Mouse (Mus musculus) limb, embryonic 11.5 days (tissue): Measurements from ENCODE around the gene Mfap2. TPM values are rescaled to one million over a fixed set of nuclear protein-coding genes. Genes with fewer than 3 reads are reported as not detected.

Source experiments
- ATAC-seq: fragments of 200-750 bp; cut with Nextera tagmentation; 2 replicates; pipeline ENCODE4 v1.8.0; 2017; ENCODE audit warnings: low read depth; ENCODE audit not compliant: insufficient number of reproducible peaks, low FRiP score, low TSS enrichment
- DNase-seq: peaks from one replicate; pipeline ENCODE4 v3.0.0-alpha.2; 2015; ENCODE audit warnings: low spot score
- H3K27ac ChIP-seq: fragments of 300-500 bp; sonication (generic); replicated peaks from 2 replicates; pipeline ENCODE4 v1.5.1; 2014; ENCODE audit warnings: low read depth, mild to moderate bottlenecking, low read length
- H3K27me3 ChIP-seq: fragments of 300-500 bp; sonication (generic); 2 replicates; pipeline ENCODE4 v1.6.1; 2014; ENCODE audit warnings: mild to moderate bottlenecking, low read length, mixed read lengths; ENCODE audit not compliant: control insufficient read depth, insufficient read depth
- H3K36me3 ChIP-seq: fragments of 300-500 bp; sonication (generic); 2 replicates; pipeline ENCODE4 v1.6.1; 2014; ENCODE audit warnings: mild to moderate bottlenecking, low read length, moderate library complexity, mixed read lengths; ENCODE audit not compliant: control insufficient read depth, insufficient read depth
- H3K4me1 ChIP-seq: fragments of 300-500 bp; sonication (generic); 2 replicates; pipeline ENCODE4 v1.6.1; 2014; ENCODE audit warnings: low read length, mixed read lengths; ENCODE audit not compliant: control insufficient read depth, insufficient read depth
- H3K4me2 ChIP-seq: fragments of 300-500 bp; sonication (generic); 2 replicates; pipeline ENCODE4 v1.6.1; 2014; ENCODE audit warnings: low read depth, mild to moderate bottlenecking, moderate library complexity; ENCODE audit not compliant: severe bottlenecking
- H3K4me3 ChIP-seq: fragments of 300-500 bp; sonication (generic); 2 replicates; pipeline ENCODE4 v1.5.1; 2014; ENCODE audit warnings: low read depth, low read length
- H3K9ac ChIP-seq: fragments of 300-500 bp; sonication (generic); 2 replicates; pipeline ENCODE4 v1.6.1; 2014; ENCODE audit warnings: mild to moderate bottlenecking, low read length
- H3K9me3 ChIP-seq: fragments of 300-500 bp; sonication (generic); 2 replicates; pipeline ENCODE4 v1.6.1; 2016; ENCODE audit warnings: low read length; ENCODE audit not compliant: control insufficient read depth
- WGBS: fragments of 180-500 bp; shearing (Covaris S2); extraction: QIAGEN DNeasy Blood & Tissue Kit; methylation state at CpG from one replicate; pipeline ENCODE4 v1.1.7; 2014; 5-methylcytosine and 5-hydroxymethylcytosine counted together
- polyA plus RNA-seq: library from polyadenylated mRNA; unstranded; fragments of >200 nt; fragmentation: Nextera tagmentation; extraction: Ambion mirVana; gene quantifications from 2 replicates; pipeline ENCODE4 v1.2.1, GENCODE M21; 2014

Mfap2 gene
- polyA plus RNA-seq, 1 experiment from 2014 or later = 517 TPM

DNA sequence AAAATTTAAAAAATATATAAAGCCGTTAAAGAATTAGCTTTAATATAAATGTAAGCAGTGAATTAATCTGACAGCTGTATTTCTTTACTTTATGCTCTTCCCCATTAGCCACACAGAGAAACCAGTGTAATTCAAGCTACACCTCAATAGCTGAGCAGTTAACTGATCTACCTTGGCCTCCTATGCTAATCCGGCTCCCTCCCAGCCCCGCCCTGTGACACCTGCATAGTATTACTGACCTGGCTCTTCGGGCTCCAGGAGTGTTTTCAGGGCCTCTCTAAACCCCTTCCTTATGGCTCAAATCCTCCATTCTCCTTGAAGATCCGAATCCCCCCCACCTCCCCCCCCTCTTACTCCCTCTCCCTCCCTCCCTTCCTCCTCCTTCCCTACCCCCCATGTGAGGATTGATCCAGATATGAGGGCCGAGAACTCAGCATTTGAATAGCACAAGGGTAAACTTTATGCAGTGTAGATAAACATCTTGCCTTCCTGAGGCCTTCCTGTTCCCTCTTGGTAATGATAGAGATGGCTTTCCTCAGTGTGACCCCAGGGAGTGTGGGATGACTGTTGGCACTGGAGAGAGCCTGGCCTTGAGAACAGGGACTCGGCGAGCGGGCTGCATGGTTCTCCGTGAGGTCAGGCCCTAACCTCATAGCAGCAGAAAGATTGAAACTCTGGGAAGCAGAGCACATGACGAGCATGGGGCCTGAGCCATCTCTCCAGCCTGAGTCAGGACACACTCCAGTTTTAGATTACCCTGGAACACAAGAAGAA is 42.6 kb upstream of the Mfap2 start:
- H3K27ac ChIP-seq = no peak overlapping the region
- H3K4me2 ChIP-seq = no peak overlapping the region
- 88% methylated on average over 11 of the region's 11 CpGs for WGBS
- no peak overlapping the region for H3K4me3 ChIP-seq
- H3K9me3 ChIP-seq = no peaks in the 10 kb centered on the region
- no peak for ATAC-seq
- no peaks in the 10 kb centered on the region for H3K27me3 ChIP-seq
- H3K4me1 ChIP-seq = no peaks in the 10 kb centered on the region
- DNase-seq = no peak
- no peak overlapping the region for H3K9ac ChIP-seq
- peaks cover 5% of the 10 kb centered on the region for H3K36me3 ChIP-seq

DNA sequence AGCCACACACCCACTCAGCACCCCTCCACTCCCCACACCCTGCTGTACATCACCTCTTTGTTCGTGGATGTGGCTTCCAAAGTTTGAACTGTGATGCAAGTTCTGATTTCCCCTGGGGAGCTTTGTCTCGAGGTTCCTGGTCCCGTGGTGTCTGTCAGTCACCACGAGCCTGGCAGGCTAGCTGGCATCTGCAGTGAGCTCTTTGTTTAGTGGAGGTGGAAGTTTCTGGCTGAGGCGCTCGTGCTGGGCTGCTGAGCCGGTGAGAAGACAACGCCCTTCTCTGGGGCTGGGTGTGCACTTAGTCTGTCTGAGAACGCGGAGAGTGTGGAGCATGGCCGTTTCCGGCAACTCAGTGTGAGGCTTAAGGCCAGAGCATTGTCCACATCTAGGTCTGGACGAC is 38.5 kb upstream of the Mfap2 start:
- DNase-seq = no peak
- Histone ChIP-seq H3K4me1 (no peaks in the 10 kb centered on the region), H3K36me3 (peaks cover 20% of the 10 kb centered on the region), H3K9ac (no peak overlapping the region), H3K27ac (no peak overlapping the region), H3K4me2 (no peak overlapping the region), H3K4me3 (no peak overlapping the region), H3K27me3 (no peaks in the 10 kb centered on the region), H3K9me3 (no peaks in the 10 kb centered on the region)
- no peak for ATAC-seq
- 91% methylated on average over 13 of the region's 13 CpGs for WGBS

DNA sequence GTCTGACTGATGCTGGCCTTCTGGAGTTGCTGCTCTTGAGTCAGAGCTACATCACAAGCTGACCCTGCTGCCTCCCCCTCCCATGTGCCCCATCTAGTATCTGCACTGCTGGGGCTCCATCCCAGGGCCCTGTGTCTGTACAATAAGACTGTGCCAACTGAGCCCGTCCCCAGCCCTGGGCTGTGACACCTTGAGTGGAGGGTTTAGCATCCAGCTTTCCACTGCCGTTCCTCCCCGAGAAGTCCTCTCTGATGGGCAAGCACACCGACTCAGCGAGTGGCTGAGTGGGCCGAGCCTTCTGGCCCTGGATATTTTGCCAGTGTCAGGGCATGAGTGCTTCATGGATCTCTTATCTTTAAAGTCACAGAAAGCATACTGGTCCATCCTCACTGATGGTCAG is 35.8 kb upstream of the Mfap2 start:
- Histone ChIP-seq H3K4me1 (no peaks in the 10 kb centered on the region), H3K9ac (no peak overlapping the region), H3K9me3 (no peaks in the 10 kb centered on the region), H3K27ac (no peak overlapping the region), H3K36me3 (peaks cover 20% of the 10 kb centered on the region), H3K4me2 (no peak overlapping the region), H3K4me3 (no peak overlapping the region), H3K27me3 (no peaks in the 10 kb centered on the region)
- 96% methylated on average over 6 of the region's 6 CpGs for WGBS
- DNase-seq (no peak), ATAC-seq (no peak)

DNA sequence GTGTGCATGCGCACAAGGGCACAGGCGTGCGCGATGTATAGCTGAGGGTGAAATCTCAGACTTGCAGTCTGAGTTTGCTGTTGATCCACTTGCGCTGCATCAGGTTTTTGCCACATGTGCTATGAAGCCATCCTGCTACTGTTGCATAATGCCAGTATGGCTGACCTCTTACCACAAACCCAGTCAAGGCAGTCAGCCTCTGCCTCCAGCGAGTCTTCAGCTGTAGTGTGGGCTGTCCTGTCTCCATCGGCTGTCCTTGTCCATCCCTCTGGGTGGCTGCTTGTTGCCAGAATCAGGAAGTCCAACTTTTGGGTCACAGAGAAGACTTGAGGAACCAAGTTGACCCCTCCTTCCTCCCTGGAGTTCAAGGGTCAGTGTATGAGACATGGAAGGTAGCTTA is 34.9 kb upstream of the Mfap2 start:
- peaks cover 20% of the 10 kb centered on the region for H3K36me3 ChIP-seq
- H3K27ac ChIP-seq = no peak overlapping the region
- no peaks in the 10 kb centered on the region for H3K9me3 ChIP-seq
- no peaks in the 10 kb centered on the region for H3K4me1 ChIP-seq
- no peaks in the 10 kb centered on the region for H3K27me3 ChIP-seq
- DNase-seq = no peak
- ATAC-seq = no peak
- H3K4me3 ChIP-seq = no peak overlapping the region
- H3K9ac ChIP-seq = no peak overlapping the region
- H3K4me2 ChIP-seq = no peak overlapping the region
- 96% methylated on average over 7 of the region's 7 CpGs for WGBS

DNA sequence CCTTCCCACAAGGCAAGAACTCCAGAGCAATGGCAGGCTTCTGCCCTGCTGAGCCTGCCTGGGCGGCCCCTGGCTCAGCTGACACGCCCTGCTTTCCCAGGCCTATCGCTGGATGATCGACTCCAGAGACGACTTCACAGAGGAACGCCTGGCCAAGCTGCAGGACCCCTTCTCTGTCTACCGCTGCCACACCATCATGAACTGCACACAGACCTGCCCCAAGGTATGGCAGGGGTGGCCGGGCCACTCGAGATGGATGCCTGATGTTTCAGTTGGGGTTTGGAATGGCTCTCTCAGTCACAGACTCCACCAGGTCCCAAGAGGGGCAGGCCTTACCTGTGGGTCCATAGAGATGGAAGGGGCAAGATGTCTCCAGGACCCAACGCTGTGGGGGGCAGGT is 32.9 kb upstream of the Mfap2 start:
- no peak overlapping the region for H3K27ac ChIP-seq
- no peaks in the 10 kb centered on the region; the same call in 1 of the 2 replicates for H3K9me3 ChIP-seq
- 69% methylated on average over 10 of the region's 10 CpGs for WGBS
- no peak overlapping the region for H3K9ac ChIP-seq
- no peaks in the 10 kb centered on the region for H3K27me3 ChIP-seq
- H3K4me1 ChIP-seq = no peaks in the 10 kb centered on the region
- no peak overlapping the region for H3K4me3 ChIP-seq
- H3K4me2 ChIP-seq = no peak overlapping the region
- peaks cover 18% of the 10 kb centered on the region for H3K36me3 ChIP-seq
- ATAC-seq (no peak), DNase-seq (no peak)

DNA sequence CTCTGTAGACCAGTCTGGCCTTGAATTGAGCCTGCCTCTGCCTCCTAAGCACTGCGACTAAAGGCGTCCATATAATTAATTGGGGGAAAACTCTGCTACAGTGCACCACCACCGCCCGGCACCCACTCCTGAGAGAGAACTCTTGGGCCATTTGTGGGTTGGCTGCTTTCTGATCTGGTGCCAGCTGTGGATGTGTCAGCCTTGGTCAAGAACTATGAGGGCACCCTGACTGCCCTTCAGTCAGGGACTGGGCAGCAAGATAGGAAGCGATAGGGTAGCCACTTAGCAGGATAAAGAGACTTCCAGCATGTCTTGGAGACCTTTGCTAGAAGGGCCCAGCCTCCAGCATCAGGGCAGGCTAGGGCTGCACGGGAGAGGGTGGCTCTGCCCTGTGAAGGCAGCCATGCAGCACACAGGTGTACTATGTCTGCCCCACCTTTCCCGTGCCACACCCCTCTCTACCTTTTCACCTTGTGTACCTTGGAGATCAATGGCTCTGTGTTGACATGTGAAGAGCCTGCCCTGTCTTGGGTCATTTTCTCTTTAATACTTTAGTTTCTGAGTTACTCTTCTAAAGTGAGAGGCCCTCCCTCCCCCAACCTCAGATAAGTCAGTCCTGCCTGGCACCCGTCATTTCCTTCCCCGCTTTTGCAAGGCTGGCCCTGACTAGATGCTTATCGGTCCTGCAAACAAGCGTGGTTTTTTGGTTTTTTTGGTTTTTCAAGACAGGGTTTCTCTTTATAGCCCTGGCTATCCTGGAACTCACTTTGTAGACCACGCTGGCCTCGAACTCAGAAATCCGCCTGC is 32.1 kb upstream of the Mfap2 start:
- DNase-seq (no peak), ATAC-seq (no peak)
- Histone ChIP-seq H3K9ac (no peak overlapping the region), H3K4me3 (no peak overlapping the region), H3K4me1 (no peaks in the 10 kb centered on the region; the same call in 1 of the 2 replicates), H3K27ac (no peak overlapping the region), H3K9me3 (no peaks in the 10 kb centered on the region; the same call in 1 of the 2 replicates), H3K27me3 (no peaks in the 10 kb centered on the region), H3K4me2 (no peak overlapping the region), H3K36me3 (peaks cover 10% of the 10 kb centered on the region; the same call in 1 of the 2 replicates)
- 92% methylated on average over 14 of the region's 14 CpGs for WGBS

DNA sequence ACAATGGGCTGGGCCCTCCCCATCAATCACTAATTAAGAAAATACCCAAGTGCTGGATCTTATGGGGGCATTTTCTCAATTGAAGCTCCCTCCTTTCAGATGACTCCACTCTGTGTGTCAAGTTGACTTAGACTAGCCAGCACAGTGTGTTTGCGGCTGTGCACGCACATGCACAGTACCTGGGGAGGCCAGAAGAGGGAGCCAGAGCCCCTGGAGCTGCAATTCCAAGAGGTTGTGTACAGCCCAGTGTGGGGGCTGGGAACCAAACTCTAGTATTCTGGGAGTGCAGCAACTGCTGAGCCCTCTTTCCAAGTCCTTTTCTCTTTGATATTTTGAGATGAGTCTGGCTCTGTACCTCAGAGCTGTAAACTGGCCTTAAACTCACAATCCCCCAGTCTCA is 28.6 kb upstream of the Mfap2 start:
- Histone ChIP-seq H3K4me2 (no peak overlapping the region), H3K4me1 (peaks cover 4% of the 10 kb centered on the region), H3K9ac (no peak overlapping the region), H3K27ac (no peak overlapping the region), H3K9me3 (no peaks in the 10 kb centered on the region; the same call in 1 of the 2 replicates), H3K4me3 (no peak overlapping the region), H3K36me3 (no peaks in the 10 kb centered on the region; the same call in 1 of the 2 replicates), H3K27me3 (no peaks in the 10 kb centered on the region)
- no peak for ATAC-seq
- no peak for DNase-seq
- 83% methylated on average over 2 of the region's 2 CpGs for WGBS

DNA sequence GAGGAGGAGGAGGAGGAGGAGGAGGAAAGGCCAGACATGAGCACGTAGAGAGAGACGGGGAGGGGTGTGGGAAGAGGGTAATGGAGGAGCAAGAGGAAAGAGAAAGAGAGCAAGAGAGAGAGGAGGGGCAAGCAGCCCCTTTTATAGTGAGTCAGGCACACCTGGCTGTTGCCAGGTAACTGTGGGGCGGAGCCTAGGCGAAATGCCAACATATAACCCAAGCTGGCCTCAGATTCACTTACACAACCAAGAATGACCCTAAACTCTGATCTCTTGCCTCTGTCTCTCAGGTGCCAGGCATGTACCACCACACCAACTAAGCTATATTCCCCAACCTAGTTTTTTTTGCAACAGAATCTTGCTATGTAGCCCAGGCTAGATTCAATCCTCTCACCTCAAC is 27.4 kb upstream of the Mfap2 start:
- ATAC-seq (no peak), DNase-seq (no peak)
- Histone ChIP-seq H3K4me3 (no peak overlapping the region), H3K36me3 (no peaks in the 10 kb centered on the region; the same call in 1 of the 2 replicates), H3K9me3 (no peaks in the 10 kb centered on the region; the same call in 1 of the 2 replicates), H3K27ac (no peak overlapping the region), H3K27me3 (no peaks in the 10 kb centered on the region), H3K4me2 (no peak overlapping the region), H3K4me1 (peaks cover 11% of the 10 kb centered on the region), H3K9ac (no peak overlapping the region)
- 52% methylated on average over 4 of the region's 4 CpGs for WGBS
